Mouse (Mus musculus) frontal cortex, adult (tissue): ENCODE data around the gene Gm4985.
"Not testable (repeated sequence)": the region's sequence is repeated elsewhere in the genome, so short reads cannot be mapped to it uniquely, and the experiment has no call there.

Experiments used
- ATAC-seq: cut with Nextera tagmentation; 2 replicates; pipeline ENCODE4 v1.9.2; 2017; ENCODE audit warnings: mild to moderate bottlenecking, moderate library complexity, mixed read lengths; ENCODE audit not compliant: low TSS enrichment

The Gm4985 gene

DNA sequence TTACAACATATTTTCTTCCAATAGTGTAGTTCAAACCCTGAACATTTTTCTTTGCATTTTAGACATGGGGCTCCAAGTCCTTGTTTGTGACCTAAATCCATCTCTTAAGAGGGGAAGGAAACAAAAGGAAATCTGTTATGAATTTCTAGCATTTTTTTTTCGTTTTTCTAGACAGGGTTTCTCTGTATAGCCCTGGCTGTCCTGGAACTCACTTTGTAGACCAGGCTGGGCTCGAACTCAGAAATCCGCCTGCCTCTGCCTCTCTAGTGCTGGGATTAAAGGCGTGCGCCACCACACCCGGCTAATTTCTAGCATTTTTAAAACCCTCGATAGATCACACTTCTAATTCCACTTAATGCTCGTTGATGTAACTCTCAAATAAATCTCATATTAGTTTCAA is at the start of gene Gm4985:
Gm4985 (minus strand) TSS at position 101 of the 400 bp plus-strand sequence.
- not testable (repeated sequence) for ATAC-seq

DNA sequence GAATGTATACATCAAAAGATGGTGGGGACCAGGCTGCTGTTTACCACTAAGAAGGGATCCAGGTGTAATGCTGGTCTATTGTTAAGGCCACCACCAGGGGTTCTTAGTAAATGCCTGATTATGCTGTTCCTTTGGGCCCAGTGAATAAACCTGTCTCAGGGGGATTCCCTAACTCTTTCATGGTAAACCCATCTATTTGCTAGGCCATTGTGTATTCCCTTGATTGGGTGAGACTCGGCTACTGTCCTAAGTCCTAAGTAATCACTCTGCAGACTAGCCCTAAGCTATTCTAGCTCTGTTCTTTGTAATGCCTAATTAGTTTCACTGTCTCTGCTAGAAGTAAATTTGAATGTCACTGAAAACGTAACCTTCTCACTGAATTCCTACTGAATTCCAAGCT is 4.6 kb downstream of the Gm4985 start:
- ATAC-seq: no peak
